Mouse (Mus musculus): ENCODE measurements around the gene Glt28d2.

DNA sequence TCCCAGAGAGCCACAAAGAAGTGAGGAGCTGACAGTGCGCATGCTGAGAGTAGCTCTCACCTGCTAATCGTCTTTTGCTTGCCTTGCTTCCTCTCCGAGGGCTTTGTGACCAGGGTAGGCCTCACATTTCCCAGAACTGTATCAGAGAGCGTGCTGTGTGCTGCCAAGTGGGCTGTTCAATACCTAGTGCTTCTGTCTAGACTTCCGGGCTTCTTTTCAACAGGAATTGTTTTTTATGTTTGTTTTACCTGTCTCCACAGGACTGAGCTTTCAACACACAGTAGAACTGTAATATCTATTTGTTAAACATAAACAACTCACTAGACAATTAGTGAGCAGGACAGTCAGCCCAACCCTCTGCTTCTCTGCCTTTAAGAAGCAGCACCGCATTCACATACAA lies 42.0 kb downstream of the Glt28d2 start:
- TF ChIP-seq CTCF (IDR thresholded peaks at IDR 0.05; ENCODE audit: borderline replicate concordance, insufficient read depth, low read length) = no peak
- no peak for TF ChIP-seq POLR2A (IDR thresholded peaks at IDR 0.05; ENCODE audit: low read depth, low read length)

All from embryonic fibroblast, embryonic 13.5 days (primary cell).